Mouse (Mus musculus): ENCODE measurements around the gene Mier3. TPM values are rescaled to one million over a fixed set of nuclear protein-coding genes. Genes with fewer than 3 reads are reported as not detected.

Gene Mier3
- polyA plus RNA-seq (2016; fragmentation: Nextera tagmentation; extraction: Ambion mirVana): 21.3 and 21.6 TPM in 2 replicates

DNA sequence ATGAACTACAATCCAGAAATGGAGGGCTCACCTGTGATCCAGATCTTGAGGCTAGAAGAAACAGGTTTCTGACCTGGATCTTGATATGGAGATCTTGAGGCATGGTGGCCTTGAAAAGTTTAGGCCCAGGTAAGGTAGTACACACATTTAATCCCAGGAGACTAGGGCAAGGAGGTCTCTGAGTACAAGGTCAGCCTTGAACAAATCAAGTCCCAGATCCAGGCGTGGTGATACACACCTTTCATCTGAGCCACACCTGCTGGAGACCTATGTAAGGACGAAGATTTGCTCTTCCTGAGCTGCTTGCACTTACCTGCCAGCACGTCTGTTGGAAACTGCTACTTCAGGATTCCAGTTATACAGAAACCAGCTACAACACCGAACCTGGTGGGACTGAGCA, at the start of gene Mier3:
Gene Mier3, plus strand, starts transcription at position 301 of the 400 bp plus-strand sequence.
- Histone ChIP-seq H3K4me2 (replicated peaks) (no peak within 1 kb of the TSS), H3K9me3 (no peaks in the 10 kb centered on the region), H3K36me3 (no peaks in the 10 kb centered on the region), H3K4me1 (no peaks in the 10 kb centered on the region), H3K27me3 (replicated peaks) (no peaks in the 10 kb centered on the region), H3K4me3 (no peak within 1 kb of the TSS), H3K27ac (no peak within 1 kb of the TSS), H3K9ac (no peak within 1 kb of the TSS)
- no peak for ATAC-seq (ENCODE audit: low FRiP score, low read depth)
- WGBS: 90% methylated on average over 4 of the region's 4 CpGs

DNA sequence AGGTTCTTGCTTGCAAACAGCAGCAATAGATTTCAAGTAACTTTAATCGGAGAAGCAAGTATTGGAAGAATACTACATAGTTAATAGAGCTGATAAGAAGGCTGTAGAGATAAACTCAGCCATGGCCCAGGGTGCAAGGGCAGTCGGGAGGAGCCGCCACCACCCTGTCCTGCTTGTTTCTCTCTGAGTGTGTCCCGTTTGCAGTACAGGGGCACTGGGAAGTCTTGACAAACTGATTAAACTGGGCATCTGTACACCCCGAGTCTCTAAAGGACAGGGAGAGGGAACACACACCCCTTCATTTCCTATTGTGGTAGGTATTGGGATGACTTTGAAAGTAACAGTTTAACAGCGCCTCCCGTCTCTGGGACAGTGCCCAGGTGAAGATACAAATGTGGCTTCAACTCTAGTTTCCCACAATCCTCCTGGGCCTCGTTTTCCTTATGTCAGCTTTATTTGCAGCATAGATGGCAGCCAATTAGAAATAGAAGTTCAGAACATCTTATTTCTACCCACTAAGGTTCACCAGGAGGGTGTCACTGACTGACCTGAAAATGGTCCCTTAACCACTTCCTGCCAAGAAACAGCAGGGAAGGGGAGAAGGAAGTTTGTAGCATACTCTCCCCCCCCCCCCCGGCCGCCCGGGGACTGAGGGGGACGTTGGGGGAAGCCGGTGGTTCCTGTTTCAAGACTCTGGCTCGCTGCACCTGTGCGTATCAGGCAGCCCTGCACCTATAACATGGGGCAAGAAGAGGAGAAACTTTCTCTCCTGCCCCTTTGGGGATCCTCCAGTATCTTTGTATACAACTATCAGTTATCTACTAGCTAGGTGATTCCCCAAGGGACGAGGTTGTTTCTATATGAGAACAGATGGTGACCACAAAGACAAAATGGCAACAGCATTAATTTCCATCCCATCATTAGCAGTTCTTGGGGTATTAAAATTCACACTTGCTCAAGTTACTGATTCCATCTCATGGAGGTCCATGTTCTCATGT, 46.3 kb upstream of the Mier3 start:
- H3K36me3 ChIP-seq: no peaks in the 10 kb centered on the region
- H3K9ac ChIP-seq: no peak overlapping the region
- ATAC-seq (ENCODE audit: low FRiP score, low read depth): no peak
- no peak overlapping the region for H3K27ac ChIP-seq
- 92% methylated on average over 16 of the region's 16 CpGs for WGBS
- no peaks in the 10 kb centered on the region for H3K27me3 ChIP-seq (replicated peaks)
- no peaks in the 10 kb centered on the region for H3K4me1 ChIP-seq
- no peak overlapping the region for H3K4me2 ChIP-seq (replicated peaks)
- peaks cover 3% of the 10 kb centered on the region; the same call in 1 of the 2 replicates for H3K9me3 ChIP-seq
- H3K4me3 ChIP-seq: no peak overlapping the region

GRCm38 (mm10) chr13:111640319-111640718, 40.5 kb upstream of the Mier3 start:
- H3K4me2 ChIP-seq (replicated peaks): no peak overlapping the region
- H3K27ac ChIP-seq: no peak overlapping the region
- no peak overlapping the region for H3K9ac ChIP-seq
- WGBS: 86% methylated on average over 6 of the region's 6 CpGs
- ATAC-seq (ENCODE audit: low FRiP score, low read depth): no peak
- no peaks in the 10 kb centered on the region for H3K36me3 ChIP-seq
- H3K4me1 ChIP-seq: no peaks in the 10 kb centered on the region
- peaks cover 3% of the 10 kb centered on the region; the same call in 1 of the 2 replicates for H3K9me3 ChIP-seq
- H3K27me3 ChIP-seq (replicated peaks): no peaks in the 10 kb centered on the region
- no peak overlapping the region for H3K4me3 ChIP-seq

DNA sequence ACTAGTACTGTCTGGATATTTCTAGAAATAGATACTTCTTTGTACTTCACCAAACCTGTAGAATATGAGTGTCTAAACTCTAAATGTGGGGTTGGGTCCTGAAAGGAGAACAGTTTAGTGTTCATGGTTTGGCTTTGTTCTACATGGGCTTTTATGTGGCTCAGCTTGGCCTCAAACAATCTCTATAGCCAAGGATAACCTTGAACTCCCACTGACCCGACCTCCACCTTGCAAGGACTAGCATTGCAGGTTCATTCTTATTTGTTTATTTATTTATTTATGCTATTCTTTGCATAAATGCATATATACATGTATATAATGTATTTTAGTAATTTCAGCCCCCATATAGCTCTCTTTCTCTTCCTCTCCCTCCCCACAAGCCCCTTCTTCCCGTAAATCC, 37.1 kb upstream of the Mier3 start:
- no peak for ATAC-seq (ENCODE audit: low FRiP score, low read depth)
- 76% methylated on average over 2 of the region's 2 CpGs for WGBS

GRCm38 (mm10) chr13:111646204-111646603, 34.6 kb upstream of the Mier3 start:
- Histone ChIP-seq H3K9me3 (no peaks in the 10 kb centered on the region), H3K4me1 (no peaks in the 10 kb centered on the region), H3K27ac (no peak overlapping the region), H3K4me3 (no peak overlapping the region), H3K4me2 (replicated peaks) (no peak overlapping the region), H3K27me3 (replicated peaks) (no peaks in the 10 kb centered on the region), H3K9ac (no peak overlapping the region), H3K36me3 (no peaks in the 10 kb centered on the region)
- ATAC-seq (ENCODE audit: low FRiP score, low read depth): no peak
- WGBS: 88% methylated on average over 9 of the region's 9 CpGs

More for the DNA sequence above, 37.1 kb upstream of the Mier3 start:
- H3K27ac ChIP-seq: no peak overlapping the region
- no peaks in the 10 kb centered on the region for H3K27me3 ChIP-seq (replicated peaks)
- no peaks in the 10 kb centered on the region for H3K36me3 ChIP-seq
- no peaks in the 10 kb centered on the region for H3K9me3 ChIP-seq
- no peak overlapping the region for H3K9ac ChIP-seq
- no peak overlapping the region for H3K4me2 ChIP-seq (replicated peaks)
- no peak overlapping the region for H3K4me3 ChIP-seq
- no peaks in the 10 kb centered on the region for H3K4me1 ChIP-seq

- no peaks in the 10 kb centered on the region for H3K4me1 ChIP-seq
- ATAC-seq (ENCODE audit: low FRiP score, low read depth): no peak
- H3K4me2 ChIP-seq (replicated peaks): no peak overlapping the region
- WGBS: 87% methylated on average over 4 of the region's 4 CpGs
- no peak overlapping the region for H3K4me3 ChIP-seq
- H3K27ac ChIP-seq: no peak overlapping the region
- H3K9ac ChIP-seq: no peak overlapping the region
- H3K9me3 ChIP-seq: no peaks in the 10 kb centered on the region
- H3K27me3 ChIP-seq (replicated peaks): no peaks in the 10 kb centered on the region
- no peaks in the 10 kb centered on the region for H3K36me3 ChIP-seq
Measured at GRCm38 (mm10) chr13:111647279-111647678, 33.5 kb upstream of the Mier3 start.

DNA sequence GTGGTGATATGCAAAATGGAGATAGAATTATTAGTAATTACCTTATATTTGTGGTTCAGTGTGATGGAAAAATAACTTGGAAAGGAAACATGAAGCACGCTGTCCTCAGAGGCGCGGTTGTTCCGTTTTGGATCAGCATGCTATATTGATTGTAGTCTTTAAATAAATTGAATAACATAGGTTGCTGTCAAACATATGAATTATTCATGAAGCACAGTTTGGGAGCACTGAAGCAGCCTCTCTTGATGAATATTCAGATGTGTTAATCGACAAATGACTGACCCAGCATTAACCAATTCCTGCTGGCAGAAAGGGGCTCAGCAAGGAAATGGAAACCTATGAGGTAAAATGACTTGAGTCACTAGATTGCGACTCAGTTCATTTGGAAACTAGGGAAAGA, 29.8 kb upstream of the Mier3 start:
- Histone ChIP-seq H3K4me2 (replicated peaks) (no peak overlapping the region), H3K27me3 (replicated peaks) (no peaks in the 10 kb centered on the region), H3K4me1 (no peaks in the 10 kb centered on the region), H3K9ac (no peak overlapping the region), H3K4me3 (no peak overlapping the region), H3K9me3 (no peaks in the 10 kb centered on the region), H3K27ac (no peak overlapping the region), H3K36me3 (no peaks in the 10 kb centered on the region)
- 61% methylated on average over 6 of the region's 6 CpGs for WGBS
- 0 out of 2 replicates have a peak, but pooled peaks have one; percentile 33 for ATAC-seq (ENCODE audit: low FRiP score, low read depth)

DNA sequence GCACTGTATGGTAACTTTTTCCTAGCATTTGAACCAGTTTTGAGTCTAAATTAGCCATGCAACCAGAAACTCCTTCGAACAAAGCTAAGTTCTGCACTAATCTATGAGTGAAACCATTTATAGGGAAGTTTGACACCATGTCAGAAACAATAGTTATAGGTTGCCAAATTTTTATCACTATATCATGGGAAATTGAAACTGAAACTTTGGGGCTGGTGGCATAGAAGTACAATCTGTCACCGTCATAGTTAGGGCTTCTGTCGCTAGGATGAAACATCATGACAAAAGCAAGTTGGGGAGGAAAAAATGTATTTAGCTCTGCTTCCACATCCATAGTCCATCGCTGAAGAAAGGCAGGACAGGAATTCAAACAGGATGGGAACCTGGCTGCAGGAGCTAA, 25.5 kb upstream of the Mier3 start:
- ATAC-seq (ENCODE audit: low FRiP score, low read depth): no peak
- Histone ChIP-seq H3K27ac (no peak overlapping the region), H3K4me3 (no peak overlapping the region), H3K9me3 (no peaks in the 10 kb centered on the region), H3K4me2 (replicated peaks) (no peak overlapping the region), H3K4me1 (0 out of 2 replicates have a peak, but pooled peaks cover 3% of the 10 kb centered on the region), H3K9ac (no peak overlapping the region), H3K36me3 (no peaks in the 10 kb centered on the region), H3K27me3 (replicated peaks) (no peaks in the 10 kb centered on the region)
- 91% methylated on average over 4 of the region's 4 CpGs for WGBS

DNA sequence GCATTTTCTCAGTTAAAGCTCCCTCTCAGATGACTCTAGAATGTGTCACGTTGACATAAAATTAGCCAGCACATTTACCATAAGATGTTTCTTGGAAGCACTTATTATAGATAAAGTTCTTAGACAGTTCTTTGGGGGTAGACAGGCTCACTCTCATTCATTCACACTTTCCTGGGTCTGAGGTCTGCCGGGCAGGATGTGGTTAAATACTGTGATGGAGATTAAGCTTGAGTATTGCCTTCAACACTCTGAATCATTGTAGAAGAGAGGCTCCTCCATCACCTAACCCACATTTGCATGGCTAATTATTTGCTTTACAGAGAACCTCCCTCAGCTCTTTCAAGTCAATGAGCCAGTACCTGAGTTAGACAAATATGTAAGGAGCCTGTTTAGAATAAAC, 24.9 kb upstream of the Mier3 start:
- H3K4me3 ChIP-seq: no peak overlapping the region
- H3K9me3 ChIP-seq: no peaks in the 10 kb centered on the region
- no peak overlapping the region for H3K4me2 ChIP-seq (replicated peaks)
- no peaks in the 10 kb centered on the region for H3K36me3 ChIP-seq
- ATAC-seq (ENCODE audit: low FRiP score, low read depth): no peak
- 0 out of 2 replicates have a peak, but pooled peaks cover 6% of the 10 kb centered on the region for H3K4me1 ChIP-seq
- WGBS: 82% methylated on average over 2 of the region's 2 CpGs
- H3K27ac ChIP-seq: no peak overlapping the region
- no peak overlapping the region for H3K9ac ChIP-seq
- H3K27me3 ChIP-seq (replicated peaks): no peaks in the 10 kb centered on the region

DNA sequence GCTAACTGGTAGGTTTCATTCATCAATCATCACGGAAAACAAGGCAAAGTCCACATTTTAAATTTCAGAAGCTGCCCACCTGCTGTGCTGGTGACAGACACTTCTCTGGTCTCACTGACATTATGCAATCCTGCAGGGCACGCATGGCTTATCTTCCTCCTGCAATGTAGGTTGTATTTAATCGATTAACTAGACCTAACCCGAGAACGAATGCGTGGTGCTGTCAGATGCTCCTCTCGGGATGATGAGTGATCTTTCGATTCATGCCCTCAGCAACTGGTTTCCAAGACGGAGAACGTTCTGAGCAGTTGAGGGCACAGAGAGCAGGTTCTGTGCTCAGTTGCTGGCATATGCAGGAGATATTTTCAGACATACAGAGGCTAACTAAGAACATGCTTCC, 24.5 kb upstream of the Mier3 start:
- Histone ChIP-seq H3K27me3 (replicated peaks) (no peaks in the 10 kb centered on the region), H3K9me3 (no peaks in the 10 kb centered on the region), H3K9ac (no peak overlapping the region), H3K4me3 (no peak overlapping the region), H3K36me3 (no peaks in the 10 kb centered on the region), H3K4me2 (replicated peaks) (no peak overlapping the region), H3K4me1 (0 out of 2 replicates have a peak, but pooled peaks cover 6% of the 10 kb centered on the region), H3K27ac (no peak overlapping the region)
- no peak for ATAC-seq (ENCODE audit: low FRiP score, low read depth)
- 79% methylated on average over 10 of the region's 10 CpGs for WGBS

- 83% methylated on average over 3 of the region's 3 CpGs for WGBS
- no peaks in the 10 kb centered on the region for H3K27me3 ChIP-seq (replicated peaks)
Measured at GRCm38 (mm10) chr13:111656769-111657168, 24.0 kb upstream of the Mier3 start.

GRCm38 (mm10) chr13:111658501-111659280, 22.1 kb upstream of the Mier3 start:
- no peak overlapping the region for H3K27ac ChIP-seq
- H3K4me2 ChIP-seq (replicated peaks): no peak overlapping the region
- 0 out of 2 replicates have a peak, but pooled peaks cover 6% of the 10 kb centered on the region for H3K4me1 ChIP-seq
- no peak for ATAC-seq (ENCODE audit: low FRiP score, low read depth)
- WGBS: 67% methylated on average over 12 of the region's 12 CpGs
- H3K9ac ChIP-seq: no peak overlapping the region
- no peak overlapping the region for H3K4me3 ChIP-seq
- no peaks in the 10 kb centered on the region for H3K9me3 ChIP-seq
- H3K27me3 ChIP-seq (replicated peaks): no peaks in the 10 kb centered on the region
- no peaks in the 10 kb centered on the region for H3K36me3 ChIP-seq

More at GRCm38 (mm10) chr13:111656769-111657168, 24.0 kb upstream of the Mier3 start:
- ATAC-seq (ENCODE audit: low FRiP score, low read depth): no peak
- H3K36me3 ChIP-seq: no peaks in the 10 kb centered on the region
- H3K4me2 ChIP-seq (replicated peaks): no peak overlapping the region
- 0 out of 2 replicates have a peak, but pooled peaks cover 6% of the 10 kb centered on the region for H3K4me1 ChIP-seq
- no peak overlapping the region for H3K4me3 ChIP-seq
- H3K9ac ChIP-seq: no peak overlapping the region
- no peak overlapping the region for H3K27ac ChIP-seq
- H3K9me3 ChIP-seq: no peaks in the 10 kb centered on the region
